8 mouse cellular contexts compared by ENCODE assay signal in genomic region chr11:88159389-88159788, GRCm38 (mm10). TPM values are rescaled to one million over a fixed set of nuclear protein-coding genes. Genes with fewer than 3 reads are reported as not detected.
A peak's percentile ranks its signal among the peaks of the same experiment; 100 is the strongest.
DNase-seq lines count a peak whose midpoint lies in the region; ATAC-seq and TF ChIP-seq lines count a peak whose summit lies in the region.

No protein-coding gene starts in this region.

- H3K4me2 ChIP-seq in midbrain, embryonic 12.5 days (replicated peaks), result no peak overlapping the region
- H3K4me2 ChIP-seq in midbrain, embryonic 11.5 days, result no peak overlapping the region
- H3K4me2 ChIP-seq in stomach, postnatal 0 days (replicated peaks; ENCODE audit: low read depth), result no peak overlapping the region

- H3K9ac ChIP-seq in midbrain, embryonic 12.5 days (replicated peaks), result no peak overlapping the region
- no peak overlapping the region for H3K9ac ChIP-seq in midbrain, embryonic 11.5 days (ENCODE audit: low read length)
- H3K9ac ChIP-seq in stomach, postnatal 0 days (ENCODE audit: low read length), result peak overlapping the region; percentile 31; the same call in 1 of the 2 replicates

- H3K36me3 ChIP-seq in midbrain, embryonic 12.5 days, result no peaks in the 10 kb centered on the region
- no peaks in the 10 kb centered on the region for H3K36me3 ChIP-seq in midbrain, embryonic 11.5 days (ENCODE audit: control insufficient read depth, insufficient read depth, low read length)
- H3K36me3 ChIP-seq in limb, embryonic 10.5 days, result 0 out of 2 replicates have a peak, but pooled peaks cover 3% of the 10 kb centered on the region
- H3K36me3 ChIP-seq in stomach, postnatal 0 days (ENCODE audit: control insufficient read depth, insufficient read depth, low read length), result no peaks in the 10 kb centered on the region

- TF ChIP-seq EP300 in stomach, postnatal 0 days (optimal IDR thresholded peaks at IDR 0.05), result no peak

- WGBS in midbrain, embryonic 12.5 days, result 79% methylated on average over 11 of the region's 11 CpGs
- WGBS in midbrain, embryonic 11.5 days, result 80% methylated on average over 11 of the region's 11 CpGs
- WGBS in limb, embryonic 10.5 days, result 66% methylated on average over 11 of the region's 11 CpGs
- 53% methylated on average over 11 of the region's 11 CpGs for whole genome bisulfite sequencing in stomach, postnatal 0 days

- peaks cover 55% of the 10 kb centered on the region for H3K4me1 ChIP-seq in midbrain, embryonic 12.5 days
- H3K4me1 ChIP-seq in midbrain, embryonic 11.5 days (ENCODE audit: control insufficient read depth, insufficient read depth, low read length), result peaks cover 42% of the 10 kb centered on the region
- peaks cover 80% of the 10 kb centered on the region for H3K4me1 ChIP-seq in limb, embryonic 10.5 days
- peaks cover 28% of the 10 kb centered on the region for H3K4me1 ChIP-seq in stomach, postnatal 0 days (replicated peaks; ENCODE audit: control insufficient read depth, insufficient read depth)

- TF ChIP-seq CTCF in stomach, postnatal 0 days (IDR thresholded peaks at IDR 0.05; ENCODE audit: low read depth), result 0 out of 2 replicates have a peak, but pooled peaks have one; percentile 12

- no peak for ATAC-seq in midbrain, embryonic 12.5 days (ENCODE audit: low FRiP score, low read depth)
- no peak for ATAC-seq in midbrain, embryonic 11.5 days (ENCODE audit: low FRiP score)
- ATAC-seq in stomach, postnatal 0 days (ENCODE audit: low FRiP score, low TSS enrichment), result no peak

- H3K27ac ChIP-seq in midbrain, embryonic 12.5 days (replicated peaks), result 0 out of 2 replicates have a peak overlapping the region, but pooled peaks have one; percentile 8
- no peak overlapping the region for H3K27ac ChIP-seq in midbrain, embryonic 11.5 days (ENCODE audit: low read depth, low read length)
- H3K27ac ChIP-seq in limb, embryonic 10.5 days, result peak overlapping the region; percentile 65
- peak overlapping the region; percentile 95 for H3K27ac ChIP-seq in stomach, postnatal 0 days (replicated peaks)

- H3K4me3 ChIP-seq in midbrain, embryonic 12.5 days, result no peak overlapping the region
- H3K4me3 ChIP-seq in midbrain, embryonic 11.5 days (ENCODE audit: low read depth, low read length), result no peak overlapping the region
- H3K4me3 ChIP-seq in limb, embryonic 10.5 days, result no peak overlapping the region
- H3K4me3 ChIP-seq in stomach, postnatal 0 days (ENCODE audit: low read depth, low read length), result no peak overlapping the region

- H3K9me3 ChIP-seq in midbrain, embryonic 12.5 days, result no peaks in the 10 kb centered on the region
- no peaks in the 10 kb centered on the region for H3K9me3 ChIP-seq in midbrain, embryonic 11.5 days (ENCODE audit: control insufficient read depth, low read length)
- H3K9me3 ChIP-seq in limb, embryonic 10.5 days (replicated peaks), result no peaks in the 10 kb centered on the region
- H3K9me3 ChIP-seq in stomach, postnatal 0 days (ENCODE audit: control insufficient read depth, low read length), result no peaks in the 10 kb centered on the region

- peaks cover 42% of the 10 kb centered on the region for H3K27me3 ChIP-seq in midbrain, embryonic 12.5 days
- peaks cover 2% of the 10 kb centered on the region; the same call in 1 of the 2 replicates for H3K27me3 ChIP-seq in midbrain, embryonic 11.5 days (ENCODE audit: control insufficient read depth, insufficient read depth, low read length)
- H3K27me3 ChIP-seq in limb, embryonic 10.5 days (ENCODE audit: low read depth, poor library complexity, severe bottlenecking), result no peaks in the 10 kb centered on the region
- no peaks in the 10 kb centered on the region for H3K27me3 ChIP-seq in stomach, postnatal 0 days (ENCODE audit: control insufficient read depth, insufficient read depth, low read length)

- DNase-seq in cerebellum, adult 11-12 months, result peak; percentile 53
- no peak for DNase-seq in cerebellum, postnatal 4 days (ENCODE audit: low spot score in 2 of 2)
- no peak for DNase-seq in midbrain, embryonic 11.5 days (ENCODE audit: low spot score, missing footprints)
- no peak for DNase-seq in limb, embryonic 10.5 days (ENCODE audit: low spot score)
- DNase-seq in stomach, postnatal 0 days (ENCODE audit: low spot score), result no peak
- DNase-seq in urinary bladder, postnatal 25 days (ENCODE audit: low spot score), result no peak
- DNase-seq in urinary bladder, postnatal 4 days (ENCODE audit: low spot score in 2 of 2), result no peak

RNA-seq across cellular contexts. Expression of gene Mrps23, which starts 44.8 kb away (rescaled TPM):
- 69.5 and 71.1 TPM in 2 replicates for polyA plus RNA-seq in midbrain, embryonic 12.5 days (2016; fragmentation: Nextera tagmentation; extraction: Ambion mirVana)
- 88.8 TPM in 2 replicates for polyA plus RNA-seq in midbrain, embryonic 11.5 days (2014; fragmentation: Nextera tagmentation; extraction: Ambion mirVana)
- polyA plus RNA-seq in limb, embryonic 10.5 days (2016; fragmentation: Nextera tagmentation; extraction: Ambion mirVana), result 57.9 and 68.1 TPM in 2 replicates
- 54.7 and 55.4 TPM in 2 replicates for polyA plus RNA-seq in stomach, postnatal 0 days (2015; fragmentation: Nextera tagmentation; extraction: Ambion mirVana)
